Mouse (Mus musculus) spleen, embryonic (tissue): ENCODE measurements around the gene Jrkl.

Source experiments
- CTCF ChIA-PET: fragments of 350-600 bp; sonication (Branson Sonifier 250); formaldehyde crosslinking; loops from one replicate; lab custom pipeline; 2022; lab: Charles Lee

Jrkl gene

GRCm38 (mm10) chr9:13245481-13245880 lies at the start of gene Jrkl:
Jrkl (minus strand) TSS chr9:13245829.
- CTCF ChIA-PET = no interaction called here

GRCm38 (mm10) chr9:13287482-13287881 lies 41.9 kb upstream of the Jrkl start:
- CTCF ChIA-PET = interaction anchor here (0.7 kb wide), 1 partner anchor 323 kb away, joined by 16 read pairs; no protein-coding TSS in a partner anchor

- CTCF ChIA-PET = interaction anchor here (1.5 kb wide), 1 partner anchor 13 kb away, joined by 3 read pairs; no protein-coding TSS in a partner anchor
These were observed 27.6 kb upstream of the Jrkl start for GRCm38 (mm10) chr9:13273219-13273618.

GRCm38 (mm10) chr9:13260980-13261379 lies 15.4 kb upstream of the Jrkl start:
- CTCF ChIA-PET = no interaction called here

- CTCF ChIA-PET = no interaction called here
These were observed 12.5 kb upstream of the Jrkl start for GRCm38 (mm10) chr9:13258173-13258572.

- CTCF ChIA-PET = no interaction called here
These were observed 11.1 kb upstream of the Jrkl start for GRCm38 (mm10) chr9:13256726-13257125.

GRCm38 (mm10) chr9:13251251-13251650 lies 5.6 kb upstream of the Jrkl start:
- CTCF ChIA-PET = no interaction called here

- CTCF ChIA-PET = interaction anchor here (0.9 kb wide), 1 partner anchor 50 kb away, joined by 8 read pairs; the partner anchor contains the start of gene Maml2
These were observed 2.5 kb upstream of the Jrkl start for GRCm38 (mm10) chr9:13248104-13248503.

- CTCF ChIA-PET = no interaction called here
These were observed 1.4 kb upstream of the Jrkl start, which contains the start of gene Ccdc82 for GRCm38 (mm10) chr9:13246815-13247638. Ccdc82 (plus strand) TSS chr9:13246955.

GRCm38 (mm10) chr9:13242321-13242720 lies 3.3 kb downstream of the Jrkl start:
- CTCF ChIA-PET = interaction anchor here (0.5 to 1.4 kb wide), 2 partner anchors 11 to 1203 kb away, joined by 3 to 20 read pairs; no protein-coding TSS in a partner anchor

GRCm38 (mm10) chr9:13231545-13232216 lies 13.9 kb downstream of the Jrkl start:
- CTCF ChIA-PET = interaction anchor here (0.5 to 2.6 kb wide), 4 partner anchors 10 to 1039 kb away, joined by 3 to 20 read pairs (median 16); no protein-coding TSS in a partner anchor

- CTCF ChIA-PET = interaction anchor here (1.4 to 2.6 kb wide), 2 partner anchors 11 to 486 kb away, joined by 17 to 20 read pairs; no protein-coding TSS in a partner anchor
These were observed 15.1 kb downstream of the Jrkl start for GRCm38 (mm10) chr9:13230553-13230952.

GRCm38 (mm10) chr9:13225872-13226271 lies 19.8 kb downstream of the Jrkl start:
- CTCF ChIA-PET = no interaction called here

- CTCF ChIA-PET = interaction anchor here (0.6 kb wide), 1 partner anchor 471 kb away, joined by 3 read pairs; no protein-coding TSS in a partner anchor
These were observed 39.3 kb downstream of the Jrkl start for GRCm38 (mm10) chr9:13206369-13206768.

- CTCF ChIA-PET = no interaction called here
These were observed 41.9 kb downstream of the Jrkl start for GRCm38 (mm10) chr9:13203681-13204080.

- CTCF ChIA-PET = no interaction called here
These were observed 42.5 kb downstream of the Jrkl start for GRCm38 (mm10) chr9:13203109-13203508.

- CTCF ChIA-PET = no interaction called here
These were observed 45.5 kb downstream of the Jrkl start for GRCm38 (mm10) chr9:13200079-13200478.

- CTCF ChIA-PET = no interaction called here
These were observed 49.9 kb downstream of the Jrkl start for GRCm38 (mm10) chr9:13195762-13196161.

- CTCF ChIA-PET = no interaction called here
These were observed 50.4 kb downstream of the Jrkl start for GRCm38 (mm10) chr9:13195268-13195667.

- CTCF ChIA-PET = no interaction called here
These were observed 51.0 kb downstream of the Jrkl start for GRCm38 (mm10) chr9:13194619-13195018.
